Mouse (Mus musculus) olfactory bulb, adult 2 months (tissue): ENCODE data around the gene Tyw1.

Source experiments
- CTCF ChIP-seq: fragments of 200-500 bp; IDR thresholded peaks from 2 replicates; pipeline ENCODE4 v1.5.1; 2012; ENCODE audit warnings: low read depth, mild to moderate bottlenecking, low read length, moderate library complexity; ENCODE audit not compliant: insufficient read depth
- POLR2A ChIP-seq: fragments of 200-500 bp; IDR thresholded peaks from 2 replicates; pipeline ENCODE4 v1.6.1; 2012; ENCODE audit warnings: mild to moderate bottlenecking, low read depth, low read length, moderate library complexity; ENCODE audit not compliant: insufficient read depth

GRCm38 (mm10) chr5:130331206-130331605 lies 75.8 kb downstream of the Tyw1 start:
- no peak for TF ChIP-seq POLR2A
- TF ChIP-seq CTCF: no peak
